Mouse (Mus musculus) kidney, adult 2 months (tissue): ENCODE measurements around the gene 5430419D17Rik.

Experiments used
- CTCF ChIP-seq: fragments of 200-500 bp; conservative IDR thresholded peaks from 2 replicates; pipeline ENCODE4 v1.5.1; 2011; ENCODE audit warnings: low read depth, mild to moderate bottlenecking, control low read depth, low read length, moderate library complexity, mixed read lengths; ENCODE audit not compliant: insufficient read depth, insufficient read length
- POLR2A ChIP-seq: fragments of 200-500 bp; IDR thresholded peaks from one replicate; pipeline ENCODE4 v1.6.1; 2011; ENCODE audit warnings: low read depth, low read length, control low read depth

- no peak for TF ChIP-seq POLR2A
- no peak for TF ChIP-seq CTCF
Measured at GRCm38 (mm10) chr7:131331688-131332087, 157.5 kb downstream of the 5430419D17Rik start.
